Mouse (Mus musculus) urinary bladder, postnatal 4 days (tissue): ENCODE data around the gene Gipc3.

Source experiments
- DNase-seq, 2 experiments: peaks; one replicate each; pipeline ENCODE4 v3.0.0; 2021 to 2022; ENCODE audit warnings: low spot score in 2 of 2

Gene Gipc3

GRCm38 (mm10) chr10:81321436-81321835 lies 21.6 kb downstream of the Gipc3 start:
- DNase-seq, result no peak

DNA sequence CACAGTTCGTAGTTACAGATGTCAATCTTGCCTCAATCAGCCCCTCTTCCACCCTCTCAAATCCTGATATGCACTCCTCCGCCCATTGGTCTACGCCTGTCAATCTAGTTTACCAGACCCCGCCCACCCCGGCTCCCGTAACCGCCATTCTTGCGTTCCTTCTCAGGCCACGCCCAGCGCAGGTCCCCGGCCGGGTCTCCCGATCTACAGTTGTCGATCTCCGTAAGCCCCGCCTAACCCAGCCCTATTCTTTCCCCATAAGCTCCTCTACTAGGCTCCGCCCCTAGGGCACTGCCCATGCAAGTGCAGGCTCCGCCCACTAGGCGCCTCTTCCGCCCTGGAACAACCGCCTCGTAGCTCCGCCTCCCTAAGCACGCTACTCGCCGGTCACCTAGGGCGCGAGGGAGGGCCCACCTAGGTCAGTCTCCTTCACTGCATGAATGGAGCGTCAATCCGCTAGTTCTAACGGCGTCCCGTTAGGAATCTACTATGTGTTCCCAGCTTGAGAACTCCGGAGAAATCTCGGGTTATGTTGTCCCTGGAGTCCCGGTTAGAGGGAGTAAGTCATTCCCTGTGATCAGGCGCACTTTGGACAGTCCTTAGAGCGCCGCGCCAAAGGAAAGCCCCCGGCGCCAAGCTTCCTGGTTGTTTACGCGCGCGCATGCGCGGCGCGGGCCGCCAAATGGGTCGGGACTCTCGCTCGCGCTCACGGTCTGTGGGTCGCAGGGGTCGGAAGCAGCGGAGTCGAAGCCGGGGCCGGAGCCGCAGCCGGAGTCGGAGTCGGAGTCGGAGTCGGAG lies 22.3 kb downstream of the Gipc3 start, which contains the start of gene Cactin:
Cactin (plus strand) TSS at position 554 of the 798 bp plus-strand sequence.
- peak; percentile 99 for DNase-seq

DNA sequence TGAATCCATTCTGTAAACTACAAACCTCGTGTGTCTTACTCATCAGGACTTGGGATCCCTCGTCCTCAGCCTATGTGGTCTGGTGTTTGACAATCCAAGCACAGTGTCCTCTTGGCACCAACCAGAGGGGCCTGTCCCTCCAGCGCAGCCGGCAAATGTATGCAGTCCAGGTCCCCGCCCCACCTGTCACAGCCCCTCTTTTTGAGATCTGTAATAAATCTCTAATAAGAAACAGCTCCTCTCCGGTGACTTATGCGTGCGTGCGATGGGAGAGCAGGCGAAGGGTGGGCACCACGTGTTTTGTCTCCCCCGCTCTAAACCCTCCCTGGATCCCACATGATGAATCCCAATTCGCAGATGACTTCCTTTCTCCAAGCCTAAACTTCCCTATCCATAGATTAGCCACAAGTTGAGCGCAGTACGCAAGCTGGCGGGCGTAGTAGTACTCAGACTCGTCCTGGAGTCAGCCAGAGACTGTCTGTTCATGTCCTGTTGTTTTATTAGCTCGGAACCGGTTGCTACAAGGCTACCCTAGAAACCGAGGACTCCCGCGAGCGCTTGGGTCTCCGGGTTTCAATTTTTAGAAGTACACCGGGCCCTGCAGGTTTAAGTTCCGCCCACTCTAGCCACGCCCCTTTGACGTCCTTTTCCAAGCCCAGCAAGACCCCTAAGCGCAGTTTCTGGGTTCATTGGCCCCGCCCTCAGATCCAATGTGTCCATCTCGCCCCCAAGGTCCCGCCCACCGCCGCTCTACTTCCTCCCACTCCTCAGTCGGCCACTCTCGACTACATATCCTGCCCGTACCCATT lies 23.1 kb downstream of the Gipc3 start:
- DNase-seq, result peak in 1 of 2 experiments; percentile 94

- DNase-seq, result no peak
Observed at GRCm38 (mm10) chr10:81319330-81319699, 23.8 kb downstream of the Gipc3 start.

DNA sequence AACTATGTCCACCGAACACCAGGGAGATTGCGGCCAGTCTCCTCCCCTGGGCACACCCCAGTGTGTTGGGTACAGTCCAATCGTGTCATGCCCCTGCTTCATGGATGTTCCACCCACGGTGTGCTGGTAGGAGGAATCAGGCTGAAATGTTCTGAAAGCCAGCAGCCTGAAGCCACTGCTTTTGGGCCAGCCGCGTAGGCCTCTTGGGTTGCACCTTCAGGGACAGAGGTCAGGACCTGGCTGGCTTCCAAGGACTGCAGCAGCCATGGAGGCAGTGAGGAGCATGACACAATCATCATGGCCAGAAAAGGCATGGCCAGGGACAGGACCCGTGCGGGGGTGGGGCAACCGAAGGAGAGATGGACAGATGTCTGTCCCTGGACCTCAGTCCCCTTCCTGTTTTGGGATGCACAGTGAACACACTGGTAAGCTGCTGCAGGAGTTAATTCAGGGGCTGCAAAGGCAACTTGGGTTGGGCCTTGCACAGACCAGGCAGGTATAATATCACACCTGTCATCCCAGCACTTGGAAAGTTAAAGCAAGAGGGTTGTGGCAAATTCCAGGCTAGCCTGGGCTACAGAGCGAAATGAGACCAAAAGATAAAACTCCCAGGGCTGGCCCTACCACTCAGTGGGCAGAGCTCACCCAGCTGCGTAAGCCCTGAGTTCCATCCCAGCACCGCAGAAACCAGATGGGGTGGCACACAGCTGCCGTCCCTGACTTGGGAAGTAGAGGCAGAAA lies 24.3 kb downstream of the Gipc3 start:
- no peak for DNase-seq

DNA sequence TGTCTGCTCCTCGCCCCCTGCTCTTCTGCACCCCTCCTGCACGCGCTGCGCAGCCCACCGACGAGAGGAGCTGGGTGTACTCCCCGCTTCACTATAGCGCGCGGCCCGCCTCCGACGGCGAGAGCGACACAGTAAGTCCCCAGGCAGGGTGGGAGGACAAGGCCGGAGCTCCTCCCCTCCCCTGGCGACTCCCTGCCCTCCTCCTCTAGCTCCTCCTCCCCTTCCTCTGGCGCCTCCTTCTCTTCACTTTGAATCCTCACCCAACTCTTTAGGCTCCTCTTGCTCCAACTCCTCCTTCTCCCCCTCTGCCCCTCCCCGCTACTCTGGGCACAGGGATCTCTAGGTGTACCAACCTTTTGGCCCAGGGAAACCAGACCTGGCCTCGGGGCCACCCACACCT lies 25.8 kb downstream of the Gipc3 start:
- DNase-seq, result peak in 1 of 2 experiments; percentile 62

- no peak for DNase-seq
Observed at GRCm38 (mm10) chr10:81316338-81317060, 26.6 kb downstream of the Gipc3 start.

DNA sequence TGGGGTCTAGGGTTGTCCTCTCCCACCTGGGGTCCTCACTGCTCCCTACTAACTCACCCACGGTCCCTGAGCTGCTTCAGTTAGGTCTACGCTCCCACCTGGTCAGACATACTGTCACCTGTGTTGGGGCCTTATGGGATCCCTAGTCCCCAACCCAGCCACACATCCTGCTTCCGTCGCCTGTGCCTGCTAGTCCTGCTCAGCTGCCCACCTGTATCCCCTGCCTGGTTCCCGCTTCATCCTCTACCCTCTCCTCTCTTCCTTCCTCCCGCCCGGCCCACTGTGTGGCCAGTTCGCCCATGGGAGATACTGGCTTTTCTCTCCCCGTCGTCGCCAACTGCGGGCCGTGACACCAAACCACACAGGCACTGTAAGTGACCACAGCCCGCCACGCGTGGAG lies 27.5 kb downstream of the Gipc3 start:
- no peak for DNase-seq

- no peak for DNase-seq
Observed at GRCm38 (mm10) chr10:81314201-81314600, 28.9 kb downstream of the Gipc3 start.

GRCm38 (mm10) chr10:81313581-81313980 lies 29.5 kb downstream of the Gipc3 start:
- no peak for DNase-seq

GRCm38 (mm10) chr10:81309571-81309970 lies 33.5 kb downstream of the Gipc3 start:
- DNase-seq, result no peak

DNA sequence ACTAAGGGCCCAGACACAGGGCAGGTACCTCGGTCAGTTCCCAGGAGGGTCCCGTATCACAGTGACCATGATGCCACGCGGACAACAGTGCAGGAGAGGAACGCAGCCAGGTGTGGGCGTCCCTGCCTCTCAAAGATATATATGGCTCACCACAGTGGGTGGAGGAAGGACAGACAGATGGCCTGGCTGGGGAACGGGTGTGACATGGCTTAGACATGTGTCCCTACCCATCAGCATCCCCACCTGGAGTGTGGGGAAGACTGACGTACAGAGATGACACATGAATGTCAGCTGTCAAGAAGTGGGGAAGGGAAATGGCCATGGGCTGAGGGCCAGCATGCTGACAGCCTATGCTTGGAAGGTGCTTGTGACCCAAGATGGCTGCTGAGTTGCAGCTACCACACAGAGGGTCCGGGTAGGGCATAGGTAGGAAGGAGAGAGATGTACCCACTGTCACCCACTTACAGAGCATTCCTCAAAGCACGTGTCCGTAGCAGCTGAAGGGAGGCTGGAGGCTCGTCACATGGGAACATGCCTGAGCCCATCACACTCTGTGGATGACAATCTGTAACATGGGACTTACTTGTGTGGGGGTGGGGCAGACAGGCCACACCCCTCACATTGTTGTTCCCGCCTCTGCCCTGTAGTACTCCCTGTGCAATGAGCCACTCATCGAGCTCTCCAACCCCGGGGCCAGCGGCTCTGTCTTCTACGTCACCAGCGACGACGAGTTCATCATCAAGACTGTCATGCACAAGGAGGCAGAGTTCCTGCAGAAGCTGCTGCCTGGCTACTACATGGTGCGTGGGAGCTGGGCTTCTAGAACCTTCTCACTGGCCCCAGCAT lies 36.0 kb downstream of the Gipc3 start:
- DNase-seq, result no peak

GRCm38 (mm10) chr10:81306173-81306668 lies 36.8 kb downstream of the Gipc3 start:
- no peak for DNase-seq

- no peak for DNase-seq
Observed at GRCm38 (mm10) chr10:81305663-81306062, 37.4 kb downstream of the Gipc3 start.

- DNase-seq, result no peak
Observed at GRCm38 (mm10) chr10:81304597-81305238, 38.3 kb downstream of the Gipc3 start.

GRCm38 (mm10) chr10:81303761-81304160 lies 39.3 kb downstream of the Gipc3 start:
- DNase-seq, result no peak

- DNase-seq, result no peak
Observed at GRCm38 (mm10) chr10:81303258-81303657, 39.8 kb downstream of the Gipc3 start.

- no peak for DNase-seq
Observed at GRCm38 (mm10) chr10:81302781-81303218, 40.3 kb downstream of the Gipc3 start.

- DNase-seq, result no peak
Observed at GRCm38 (mm10) chr10:81302288-81302687, 40.8 kb downstream of the Gipc3 start.

GRCm38 (mm10) chr10:81301321-81301720 lies 41.7 kb downstream of the Gipc3 start:
- no peak for DNase-seq
